Mouse (Mus musculus) cerebellum, adult 9-10 months (tissue): ENCODE measurements around the gene Amh.

Experiments used
- DNase-seq: peaks from one replicate; pipeline ENCODE4 v3.0.0; 2022

Amh gene

DNA sequence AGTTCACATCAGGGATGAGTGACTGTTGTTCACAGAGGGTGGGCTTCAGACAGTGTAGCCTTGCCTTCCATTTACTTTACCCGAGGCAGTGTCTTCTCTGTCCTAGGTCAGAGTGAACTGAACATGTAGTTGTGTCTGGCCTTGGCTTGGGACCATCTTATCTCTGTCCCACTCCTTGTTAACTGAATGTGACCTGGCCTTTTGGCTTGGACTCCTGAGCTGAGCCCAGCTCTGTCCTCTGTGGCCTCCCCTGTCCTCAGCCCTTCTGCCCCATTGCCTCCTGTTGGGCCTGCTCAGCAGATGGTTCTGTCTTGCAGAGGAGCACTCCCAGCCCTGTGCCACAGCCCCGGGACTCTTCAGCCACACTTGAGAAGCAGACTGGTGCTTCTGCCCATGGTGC is 17.5 kb upstream of the Amh start:
- no peak for DNase-seq

DNA sequence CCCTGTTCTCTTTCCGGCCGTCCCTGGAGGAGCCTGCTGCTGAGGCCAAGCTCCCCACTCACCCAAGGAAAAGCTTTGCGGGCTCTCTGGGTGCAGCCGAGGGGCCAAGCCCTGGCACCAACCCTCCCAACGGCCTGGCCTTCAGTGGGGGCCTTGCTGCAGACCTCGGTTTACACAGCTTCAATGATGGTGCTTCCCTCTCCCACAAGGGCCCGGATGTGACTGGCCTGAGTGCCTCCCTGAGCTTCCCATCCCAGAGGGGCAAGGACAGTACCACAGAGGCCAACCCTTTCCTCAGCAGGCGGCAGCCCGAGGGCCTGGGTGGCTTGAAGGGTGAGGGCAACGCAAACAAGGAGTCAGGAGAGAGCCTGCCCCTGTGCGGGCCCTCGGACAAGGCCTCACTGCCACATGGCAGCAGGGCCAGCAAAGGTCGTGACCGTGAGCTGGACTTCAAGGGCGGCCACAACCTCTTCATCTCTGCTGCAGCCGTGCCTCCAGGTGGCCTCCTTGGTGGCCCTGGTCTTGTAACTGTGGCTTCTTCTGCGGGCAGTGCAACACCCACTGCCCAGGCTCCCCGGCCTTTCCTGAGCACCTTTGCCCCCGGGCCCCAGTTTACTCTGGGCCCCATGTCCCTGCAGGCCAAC is 14.2 kb upstream of the Amh start:
- no peak for DNase-seq

DNA sequence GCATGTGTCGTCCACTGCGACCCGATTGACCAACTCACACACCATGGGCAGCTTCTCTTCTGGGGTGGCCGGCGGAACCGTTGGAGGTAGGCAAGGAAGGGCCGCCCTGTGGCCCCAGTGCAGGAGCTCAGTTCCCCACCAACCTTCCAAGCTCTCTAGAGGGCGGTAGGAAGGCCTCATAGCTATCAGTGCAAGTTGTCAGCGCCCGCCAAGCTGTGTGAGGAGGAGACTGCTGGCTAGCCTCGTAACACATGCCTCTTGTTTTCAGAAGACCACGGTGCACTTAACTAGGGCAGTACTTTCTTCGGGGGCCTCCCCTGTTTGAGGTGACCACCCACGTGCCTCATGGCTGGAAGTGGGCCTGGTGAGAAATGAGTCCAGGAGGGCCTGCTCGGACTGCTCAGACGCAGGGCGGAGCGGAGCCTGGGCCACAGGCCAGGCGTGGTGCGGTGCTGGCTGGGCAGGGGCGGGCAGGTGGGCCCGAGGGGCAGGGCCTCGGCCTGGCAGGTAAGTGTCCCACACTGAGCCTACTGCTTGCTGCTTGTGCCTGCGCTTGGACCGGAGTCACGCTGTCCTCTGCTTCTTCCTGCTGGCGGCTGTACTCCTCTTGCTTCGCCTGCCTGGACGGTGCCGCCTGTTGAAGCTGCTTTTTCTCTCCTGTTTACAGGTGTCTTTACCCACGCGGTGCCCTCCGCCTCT is 13.4 kb upstream of the Amh start:
- no peak for DNase-seq

DNA sequence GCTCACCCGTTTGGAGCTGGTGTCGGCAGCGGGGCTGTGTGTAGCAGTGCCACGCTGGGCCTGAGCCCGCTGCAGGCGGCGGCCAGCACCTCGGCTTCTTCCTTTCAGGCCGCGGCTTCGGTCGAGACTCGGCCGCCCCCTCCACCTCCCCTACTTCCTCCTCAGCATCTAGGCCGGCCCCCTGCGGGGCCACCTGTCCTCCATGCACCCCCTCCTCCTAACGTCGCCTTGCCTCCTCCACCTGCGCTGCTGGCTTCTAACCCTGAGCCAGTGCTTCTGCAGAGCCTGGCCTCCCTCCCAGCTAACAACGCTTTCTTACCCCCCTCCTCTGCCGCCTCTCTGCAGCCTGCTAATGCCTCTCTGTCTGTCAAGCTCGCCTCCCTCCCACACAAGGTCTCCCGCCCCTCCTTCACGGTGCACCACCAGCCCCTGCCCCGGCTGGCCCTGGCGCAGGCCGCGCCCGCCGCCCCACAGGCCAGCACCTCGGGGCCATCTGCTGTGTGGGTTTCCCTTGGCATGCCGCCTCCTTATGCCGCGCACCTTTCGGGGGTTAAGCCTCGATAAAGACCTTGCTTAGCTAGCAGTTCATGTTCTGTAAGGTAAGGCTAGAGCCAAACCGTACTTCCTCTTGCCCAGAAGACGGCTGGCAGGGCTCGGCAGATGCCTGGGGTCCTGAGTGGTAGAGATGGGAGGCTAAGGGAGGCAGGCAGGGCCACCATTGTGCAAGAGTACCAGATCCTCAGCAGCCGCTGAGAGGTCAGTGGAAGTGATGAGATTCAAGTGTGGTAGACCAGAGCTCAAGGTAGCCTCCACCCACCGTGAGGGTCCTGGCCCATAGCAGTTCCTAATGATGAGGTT is 12.6 kb upstream of the Amh start:
- DNase-seq: peak; percentile 84

DNA sequence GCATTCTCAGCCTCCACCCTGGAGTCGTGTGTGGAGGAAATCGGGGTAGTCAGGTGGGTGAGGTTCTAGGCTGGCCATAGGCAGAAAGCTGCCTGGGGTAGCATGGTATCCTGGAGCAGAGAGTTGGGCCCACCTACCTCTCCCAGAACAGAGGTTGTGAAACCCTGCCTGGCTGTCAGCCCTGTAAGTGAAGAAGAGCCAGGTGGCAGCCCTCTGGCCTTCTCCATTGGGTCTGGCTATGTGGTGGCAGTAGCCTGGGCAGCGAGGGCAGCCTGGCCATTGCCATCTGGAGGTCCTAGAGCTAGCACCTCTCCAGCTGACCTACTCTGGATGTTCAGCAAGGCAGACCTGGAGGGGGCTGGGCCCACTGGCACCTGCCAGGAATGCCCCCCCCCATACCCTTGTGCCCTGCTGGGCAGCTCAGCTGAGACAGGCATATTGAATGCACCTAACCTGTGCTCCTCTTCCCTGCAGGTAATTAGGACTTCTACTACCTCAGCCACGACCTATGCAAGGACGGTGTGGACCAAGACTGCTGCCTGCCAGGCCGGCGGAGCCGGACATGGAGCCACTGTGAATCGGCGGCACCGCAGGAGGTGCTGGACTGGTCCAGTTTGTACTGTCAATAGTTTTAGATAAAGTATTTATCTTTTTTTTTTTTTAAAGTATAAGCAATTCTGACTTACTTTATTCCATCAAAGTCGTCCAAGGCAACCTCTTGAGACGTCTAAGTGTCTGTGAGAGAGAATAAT is 11.8 kb upstream of the Amh start:
- peak; percentile 78 for DNase-seq

DNA sequence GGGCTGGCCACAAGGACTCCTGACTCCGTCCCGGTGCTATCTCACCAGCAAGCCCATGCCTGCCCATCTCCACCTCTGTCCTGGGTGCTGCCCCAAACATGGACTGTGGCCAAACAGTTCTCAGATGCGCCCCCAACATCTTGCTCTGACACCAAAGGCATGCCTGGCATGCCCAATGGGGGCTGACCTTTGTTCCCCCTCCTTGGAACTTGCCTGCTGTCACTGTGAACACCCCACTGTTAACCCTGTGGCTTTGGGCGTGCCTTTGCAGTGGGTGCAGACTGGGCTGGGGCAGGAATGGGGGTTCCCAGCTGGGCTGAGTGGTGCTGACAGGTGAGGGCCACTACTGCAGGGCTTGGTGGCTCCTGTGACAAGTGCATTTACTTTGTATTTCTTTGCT is 11.2 kb upstream of the Amh start:
- peak; percentile 59 for DNase-seq

DNA sequence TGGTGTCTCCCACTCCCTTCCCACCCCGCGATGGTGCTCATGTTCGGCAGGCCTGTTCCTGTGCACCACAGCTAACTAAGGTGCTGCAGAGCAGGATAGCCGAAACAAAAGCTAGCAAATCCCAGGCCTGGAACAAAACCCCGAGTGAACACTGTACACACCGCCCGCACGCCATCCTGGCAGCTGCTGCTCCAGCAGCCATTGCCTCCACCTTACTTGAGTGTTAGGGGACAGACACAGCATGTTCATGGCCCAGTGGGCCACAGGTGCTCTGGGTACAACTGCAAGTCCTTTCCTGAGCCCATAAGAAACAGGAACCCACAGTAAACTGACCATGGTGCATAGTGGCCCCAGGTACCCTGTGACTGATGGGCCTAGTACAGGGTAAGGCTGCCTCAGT is 10.3 kb upstream of the Amh start:
- DNase-seq: no peak

DNA sequence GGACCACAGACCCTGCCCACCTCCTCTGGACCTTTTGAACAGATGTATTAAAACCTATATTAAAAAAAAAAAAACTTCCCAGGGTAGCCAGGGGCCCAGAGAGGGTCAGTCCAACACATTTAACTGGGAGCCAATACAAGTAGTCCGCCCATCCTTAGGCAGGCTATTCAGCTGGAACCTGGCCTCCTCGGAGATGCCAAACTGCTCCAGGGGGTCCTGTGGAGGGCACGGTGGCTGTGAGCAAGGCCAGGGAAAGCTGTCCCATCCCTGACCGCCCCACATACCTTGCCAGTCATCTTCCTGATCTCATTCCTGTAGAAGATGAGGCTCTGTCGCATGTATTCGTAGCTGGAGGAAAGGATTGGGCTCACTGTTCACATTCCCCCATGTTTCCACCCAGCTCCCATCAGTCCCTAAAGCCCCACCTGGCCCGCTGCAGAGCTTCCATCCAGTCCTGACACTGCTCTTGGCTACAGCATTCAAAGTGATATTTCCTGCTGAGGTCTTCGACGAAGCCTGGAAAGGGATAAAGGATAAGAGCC is 8.7 kb upstream of the Amh start:
- peak; percentile 57 for DNase-seq

DNA sequence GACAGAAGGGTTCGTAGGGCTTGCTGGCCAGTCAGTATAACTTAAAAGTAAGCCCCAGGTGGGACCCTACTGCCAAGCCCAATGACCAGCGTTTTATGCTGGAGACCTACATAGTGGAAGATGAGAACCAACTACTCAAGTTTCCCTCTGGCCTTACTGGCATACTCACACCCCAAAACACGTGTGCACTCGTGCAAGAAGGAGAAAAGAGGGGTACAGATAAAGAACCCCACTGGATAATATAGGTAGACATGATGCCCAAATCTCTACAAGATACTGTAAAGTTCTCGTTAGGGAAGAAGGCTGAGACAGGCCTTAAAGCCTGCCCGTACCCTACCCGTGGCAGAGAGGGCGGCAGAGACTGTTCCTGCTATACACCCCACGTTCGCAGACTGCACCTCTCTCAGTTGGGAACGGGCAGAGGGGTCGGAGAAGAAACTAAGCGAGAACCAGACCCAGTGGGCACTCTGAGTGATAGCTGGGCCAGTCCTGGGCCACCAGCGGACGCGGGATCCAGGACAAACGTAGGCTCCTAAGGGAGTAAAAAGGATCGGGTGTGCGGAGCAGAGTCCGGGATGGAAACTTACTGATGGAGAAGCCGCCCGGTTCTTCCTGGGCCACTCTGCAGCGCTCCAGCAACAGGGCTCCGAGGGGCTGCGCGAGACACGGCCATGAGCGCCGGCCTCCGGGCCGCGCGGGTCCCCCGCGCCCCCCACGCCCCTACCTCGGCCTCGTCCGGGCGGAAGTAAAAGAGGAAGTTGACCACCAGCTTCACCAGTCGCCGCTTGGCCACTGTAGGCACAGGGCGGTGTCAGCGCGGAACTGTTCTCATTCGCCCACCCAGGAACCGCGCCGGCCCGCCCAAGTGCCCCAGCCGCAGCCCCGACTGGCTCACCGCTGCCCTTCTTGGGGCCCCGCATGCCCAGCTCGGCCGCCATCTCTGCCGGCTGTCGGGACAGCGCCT is 7.6 kb upstream of the Amh start:
- peak; percentile 52 for DNase-seq

DNA sequence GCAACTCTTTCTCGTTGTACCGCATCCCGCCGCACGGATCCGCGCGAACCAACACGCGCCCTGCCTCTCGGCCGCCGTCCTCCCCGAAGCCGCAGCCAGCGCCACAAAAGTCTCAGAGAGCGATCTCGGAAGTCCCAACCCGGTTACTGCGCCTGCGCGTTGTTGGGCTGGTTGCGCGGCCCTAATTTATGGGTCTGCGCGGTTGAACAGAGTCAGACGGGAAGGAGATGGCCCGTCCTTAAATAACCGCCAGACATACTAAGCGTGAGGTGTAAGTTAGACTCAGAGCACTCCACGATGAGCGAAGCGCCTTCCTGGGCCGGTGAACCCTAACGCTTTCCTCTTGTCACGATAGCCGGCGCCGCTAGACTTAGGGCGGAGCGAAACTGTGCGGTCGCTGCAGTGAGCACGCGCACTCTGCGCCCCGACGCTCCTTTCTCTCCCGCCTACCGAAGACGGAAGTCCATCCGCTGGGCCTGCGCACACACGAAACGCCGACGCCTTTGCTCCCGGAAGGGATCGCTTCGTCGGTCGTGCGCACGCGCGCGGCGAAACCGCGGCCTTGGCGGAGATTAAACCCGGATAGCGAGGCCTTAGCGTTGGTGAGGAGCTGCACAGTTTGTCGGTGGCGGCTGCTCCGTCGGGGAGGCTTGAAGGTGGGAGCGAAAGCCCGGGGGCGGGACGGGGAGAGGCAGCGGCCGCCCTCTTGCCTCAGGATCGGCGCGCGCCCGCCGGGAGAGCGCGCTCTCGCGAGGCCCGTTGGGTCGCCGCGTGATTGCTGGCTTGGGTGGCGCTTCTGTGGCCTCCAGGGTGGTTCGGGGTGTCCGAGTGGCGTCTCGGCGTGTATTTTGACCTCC is 6.7 kb upstream of the Amh start, which contains the start of the genes Sf3a2 and Plekhj1:
Gene Sf3a2, plus strand, starts transcription at position 49 of the 857 bp plus-strand sequence.
Gene Plekhj1, minus strand, starts transcription at position 477 of the 857 bp plus-strand sequence.
- peak; percentile 95 for DNase-seq

DNA sequence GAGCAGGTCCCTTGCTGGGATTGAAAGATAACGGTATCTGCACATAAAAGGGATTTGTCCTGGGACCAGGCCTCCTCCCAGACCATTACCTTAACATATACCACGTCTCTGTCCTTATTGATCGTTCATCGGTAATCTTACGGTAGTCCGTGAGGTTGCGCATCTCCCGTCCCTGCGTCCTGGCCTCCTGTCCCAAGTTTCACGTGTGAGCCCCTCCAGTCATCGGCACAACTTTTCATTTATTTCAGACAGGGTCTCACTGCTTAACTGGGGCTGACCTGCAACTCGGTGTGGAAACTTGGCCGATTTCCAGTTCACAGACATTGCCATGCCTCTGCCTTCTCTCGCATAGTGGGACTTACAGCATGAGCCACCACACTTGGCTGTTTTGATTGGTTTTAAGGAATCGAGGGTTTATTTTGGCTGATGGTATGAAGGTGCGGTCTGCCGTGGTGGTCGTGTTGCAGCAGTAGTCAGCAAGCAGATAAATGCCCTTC is 5.9 kb upstream of the Amh start:
- no peak for DNase-seq

DNA sequence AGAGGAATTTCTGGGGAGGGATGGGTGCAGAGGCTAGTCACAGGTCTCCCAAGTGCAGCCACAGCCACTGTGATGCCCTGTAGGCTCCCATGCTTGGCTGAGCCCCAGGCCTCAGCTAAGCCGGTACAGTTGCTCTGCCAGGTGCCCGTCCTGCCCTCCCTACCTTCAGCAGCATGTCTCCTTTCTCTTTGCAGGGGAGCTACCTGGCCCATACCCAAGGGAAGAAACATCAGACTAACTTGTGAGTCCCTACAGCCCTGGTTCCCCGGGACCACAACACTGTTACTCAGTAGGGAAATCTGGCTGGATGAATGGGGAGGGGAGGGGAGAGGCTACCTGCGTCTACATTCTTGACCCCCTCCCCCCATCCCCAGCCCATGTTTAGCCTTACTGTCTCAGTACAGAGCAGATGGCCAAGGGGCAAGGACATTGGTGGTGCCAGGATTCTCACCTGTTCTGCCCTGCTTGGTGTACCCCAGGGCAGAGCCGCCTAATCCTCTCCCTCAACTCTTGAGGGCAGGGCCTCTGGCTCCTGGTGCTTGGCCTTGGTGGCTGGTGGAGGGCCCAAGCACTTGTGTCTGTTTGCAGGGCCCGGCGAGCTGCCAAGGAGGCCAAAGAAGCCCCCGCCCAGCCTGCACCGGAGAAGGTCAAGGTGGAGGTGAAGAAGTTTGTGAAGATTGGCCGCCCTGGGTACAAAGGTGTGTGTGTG is 2.7 kb upstream of the Amh start:
- DNase-seq: peak; percentile 52

DNA sequence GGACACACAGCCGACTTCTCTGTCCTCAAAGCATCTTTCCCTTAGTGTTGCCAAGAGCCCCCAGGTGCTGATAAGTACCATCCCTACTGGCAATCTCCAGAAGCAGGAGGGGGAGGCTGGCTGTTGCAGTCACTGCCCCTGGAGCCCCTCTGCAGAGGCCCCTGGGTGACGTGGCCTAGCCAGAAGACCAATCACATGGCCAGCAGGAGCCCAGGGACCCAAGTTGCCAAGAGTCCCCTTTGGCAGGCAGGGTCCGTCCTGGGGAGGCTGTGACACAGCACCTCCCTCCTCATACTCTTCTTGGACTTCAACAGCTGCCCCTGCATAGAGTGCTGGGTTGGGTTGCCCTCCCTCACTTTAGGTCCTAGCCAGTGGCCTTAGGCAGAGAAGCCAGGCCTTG is 2.0 kb upstream of the Amh start:
- DNase-seq: no peak

DNA sequence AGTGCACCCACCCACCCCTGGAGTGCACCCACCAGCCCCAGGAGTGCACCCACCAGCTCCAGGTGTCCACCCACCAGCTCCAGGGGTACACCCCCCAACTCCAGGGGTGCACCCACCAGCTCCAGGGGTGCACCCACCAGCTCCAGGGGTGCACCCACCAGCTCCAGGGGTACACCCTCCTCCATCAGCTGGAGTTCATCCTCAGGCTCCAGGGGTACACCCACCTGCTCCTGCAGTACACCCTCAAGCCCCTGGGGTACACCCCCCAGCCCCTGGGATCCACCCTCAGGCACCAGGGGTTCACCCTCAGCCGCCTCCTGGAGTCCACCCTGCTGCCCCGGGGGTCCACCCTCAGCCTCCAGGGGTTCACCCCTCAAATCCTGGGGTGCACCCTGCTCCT is 703 bp upstream of the Amh start:
- no peak for DNase-seq

DNA sequence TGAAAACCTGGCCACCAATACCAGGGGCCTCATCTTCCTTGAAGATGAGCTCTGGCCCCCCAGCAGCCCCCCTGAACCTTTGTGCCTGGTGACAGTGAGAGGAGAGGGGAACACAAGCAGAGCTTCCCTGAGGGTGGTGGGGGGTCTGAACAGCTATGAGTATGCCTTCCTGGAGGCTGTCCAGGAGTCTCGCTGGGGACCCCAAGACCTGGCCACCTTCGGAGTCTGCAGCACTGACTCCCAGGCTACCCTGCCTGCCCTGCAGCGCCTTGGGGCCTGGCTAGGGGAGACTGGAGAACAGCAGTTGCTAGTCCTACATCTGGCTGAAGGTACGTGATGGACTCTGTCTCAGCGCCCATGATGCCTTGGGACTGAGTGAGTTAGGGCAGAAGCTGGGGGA is 279 bp downstream of the Amh start:
- peak; percentile 56 for DNase-seq

DNA sequence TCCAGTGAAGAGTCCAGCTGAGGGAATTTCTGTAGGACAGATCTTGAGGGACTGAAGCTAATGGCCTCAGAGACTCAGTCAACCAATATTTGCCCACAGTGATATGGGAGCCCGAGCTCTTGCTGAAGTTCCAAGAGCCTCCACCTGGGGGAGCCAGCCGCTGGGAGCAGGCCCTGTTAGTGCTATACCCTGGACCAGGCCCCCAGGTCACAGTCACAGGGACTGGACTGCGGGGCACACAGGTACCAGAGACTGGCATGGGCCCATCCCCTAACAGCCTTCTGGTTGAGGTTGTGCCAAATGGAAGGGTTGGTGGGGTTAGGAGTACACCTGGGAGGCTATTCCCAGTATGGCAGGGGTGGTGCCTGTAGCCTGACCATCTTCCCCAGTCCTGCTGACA is 882 bp downstream of the Amh start:
- DNase-seq: peak; percentile 88

DNA sequence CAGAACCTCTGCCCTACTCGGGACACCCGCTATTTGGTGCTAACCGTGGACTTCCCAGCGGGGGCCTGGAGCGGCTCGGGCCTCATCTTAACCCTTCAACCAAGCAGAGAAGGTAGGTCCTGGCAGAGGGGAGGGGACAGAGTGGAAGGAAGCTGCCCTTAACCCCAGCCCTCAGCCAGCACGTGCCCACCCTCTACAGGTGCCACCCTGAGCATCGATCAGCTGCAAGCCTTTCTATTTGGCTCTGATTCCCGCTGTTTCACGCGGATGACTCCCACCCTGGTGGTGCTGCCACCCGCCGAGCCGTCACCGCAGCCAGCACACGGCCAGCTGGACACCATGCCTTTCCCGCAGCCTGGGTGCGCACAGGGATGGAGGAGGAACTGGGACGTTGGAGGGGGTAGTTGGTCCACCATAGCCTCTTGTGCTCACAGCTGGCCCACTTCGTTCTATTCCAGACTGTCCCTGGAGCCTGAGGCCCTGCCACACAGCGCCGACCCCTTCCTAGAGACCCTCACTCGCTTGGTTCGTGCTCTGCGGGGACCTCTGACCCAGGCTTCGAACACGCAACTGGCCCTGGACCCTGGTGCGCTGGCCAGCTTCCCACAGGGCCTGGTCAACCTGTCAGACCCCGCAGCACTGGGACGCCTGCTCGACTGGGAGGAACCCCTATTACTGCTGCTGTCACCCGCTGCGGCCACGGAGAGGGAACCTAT is 1.5 kb downstream of the Amh start:
- DNase-seq: peak; percentile 64

DNA sequence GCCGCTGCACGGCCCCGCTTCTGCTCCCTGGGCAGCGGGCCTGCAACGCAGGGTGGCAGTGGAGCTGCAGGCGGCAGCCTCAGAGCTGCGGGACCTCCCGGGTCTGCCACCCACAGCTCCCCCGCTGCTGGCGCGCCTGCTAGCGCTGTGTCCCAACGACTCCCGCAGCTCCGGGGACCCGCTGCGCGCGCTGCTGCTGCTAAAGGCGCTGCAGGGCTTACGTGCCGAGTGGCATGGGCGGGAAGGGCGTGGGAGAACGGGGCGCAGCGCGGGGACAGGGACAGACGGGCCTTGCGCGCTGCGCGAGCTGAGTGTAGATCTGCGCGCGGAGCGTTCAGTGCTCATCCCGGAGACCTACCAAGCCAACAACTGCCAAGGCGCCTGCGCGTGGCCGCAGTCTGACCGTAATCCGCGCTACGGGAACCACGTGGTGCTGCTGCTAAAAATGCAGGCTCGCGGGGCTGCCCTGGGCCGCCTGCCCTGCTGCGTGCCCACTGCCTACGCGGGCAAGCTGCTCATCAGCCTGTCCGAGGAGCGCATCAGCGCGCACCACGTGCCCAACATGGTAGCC is 2.1 kb downstream of the Amh start:
- DNase-seq: peak; percentile 88
